Mouse (Mus musculus) erythroblast, embryonic 14.5 days (primary cell): ENCODE measurements around the gene Zfp786.

ENCODE experiments used
- GATA1 ChIP-seq: IDR thresholded peaks from 2 replicates; pipeline ENCODE4 v1.6.1; 2012; ENCODE audit warnings: low read length, inconsistent platforms, mixed read lengths
- TAL1 ChIP-seq: IDR thresholded peaks from 3 replicates; pipeline ENCODE4 v1.6.1; 2012; ENCODE audit warnings: low read length, inconsistent platforms, mixed read lengths

- no peak for TF ChIP-seq GATA1
- no peak for TF ChIP-seq TAL1
Measured at GRCm38 (mm10) chr6:47879049-47879716, 48.5 kb upstream of the Zfp786 start.
